Mouse (Mus musculus) midbrain, postnatal 0 days (tissue): Measurements from ENCODE around the gene Rbl1. TPM values are rescaled to one million over a fixed set of nuclear protein-coding genes. Genes with fewer than 3 reads are reported as not detected.

ENCODE experiments used
- ATAC-seq: fragments of 200-750 bp; cut with Nextera tagmentation; 2 replicates; pipeline ENCODE4 v1.8.0; 2017; ENCODE audit warnings: moderate number of reproducible peaks, mild to moderate bottlenecking, moderate TSS enrichment, moderate library complexity; ENCODE audit not compliant: low FRiP score
- DNase-seq: peaks from one replicate; pipeline ENCODE4 v3.0.0-alpha.2; 2015; ENCODE audit warnings: low spot score
- H3K27ac ChIP-seq: fragments of 300-500 bp; sonication (generic); 2 replicates; pipeline ENCODE4 v1.5.1; 2014; ENCODE audit warnings: low read depth, mild to moderate bottlenecking, low read length, mixed read lengths
- H3K27me3 ChIP-seq: fragments of 300-500 bp; sonication (generic); 2 replicates; pipeline ENCODE4 v1.6.1; 2014; ENCODE audit warnings: low read length, control low read depth, mixed read lengths; ENCODE audit not compliant: insufficient read depth
- H3K36me3 ChIP-seq: fragments of 300-500 bp; sonication (generic); 2 replicates; pipeline ENCODE4 v1.6.1; 2014; ENCODE audit warnings: low read length, control low read depth, mixed read lengths; ENCODE audit not compliant: insufficient read depth
- H3K4me1 ChIP-seq: fragments of 300-500 bp; sonication (generic); 2 replicates; pipeline ENCODE4 v1.6.1; 2014; ENCODE audit warnings: mild to moderate bottlenecking, control low read depth, antibody characterized with exemption, low read length, mixed read lengths; ENCODE audit not compliant: insufficient read depth
- H3K4me2 ChIP-seq: fragments of 300-500 bp; sonication (generic); 2 replicates; pipeline ENCODE4 v1.6.1; 2014; ENCODE audit warnings: low read depth, mild to moderate bottlenecking, low read length, mixed read lengths; ENCODE audit not compliant: poor library complexity, severe bottlenecking
- H3K4me3 ChIP-seq: fragments of 300-500 bp; sonication (generic); 2 replicates; pipeline ENCODE4 v1.5.1; 2014; ENCODE audit warnings: low read depth, mild to moderate bottlenecking, low read length, moderate library complexity
- H3K9ac ChIP-seq: fragments of 300-500 bp; sonication (generic); replicated peaks from 2 replicates; pipeline ENCODE4 v1.6.1; 2014; ENCODE audit warnings: mild to moderate bottlenecking, low read length, moderate library complexity, mixed read lengths; ENCODE audit not compliant: poor library complexity, severe bottlenecking
- H3K9me3 ChIP-seq: fragments of 300-500 bp; sonication (generic); 2 replicates; pipeline ENCODE4 v1.6.1; 2016; ENCODE audit warnings: low read length, control low read depth
- CTCF ChIP-seq: IDR thresholded peaks from 2 replicates; pipeline ENCODE4 v1.5.1; 2016; ENCODE audit warnings: antibody characterized with exemption, mild to moderate bottlenecking
- WGBS: fragments of 180-500 bp; shearing (Covaris S2); extraction: QIAGEN DNeasy Blood & Tissue Kit; methylation state at CpG from one replicate; pipeline ENCODE4 v1.1.7; 2014; 5-methylcytosine and 5-hydroxymethylcytosine counted together
- polyA plus RNA-seq: library from polyadenylated mRNA; unstranded; fragments of >200 nt; fragmentation: Nextera tagmentation; extraction: Ambion mirVana; gene quantifications from 2 replicates; pipeline ENCODE4 v1.2.1, GENCODE M21; 2015
- total RNA-seq: library from RNA; depleted of rRNA; stranded (reverse); fragments of >200 nt; gene quantifications from 2 replicates; pipeline ENCODE4 v1.2.3, GENCODE M21; 2014; rRNA removed

Rbl1 gene
- total and polyA plus RNA-seq, 2 experiments from 2014 or later: 3.8 to 8.0 TPM

DNA sequence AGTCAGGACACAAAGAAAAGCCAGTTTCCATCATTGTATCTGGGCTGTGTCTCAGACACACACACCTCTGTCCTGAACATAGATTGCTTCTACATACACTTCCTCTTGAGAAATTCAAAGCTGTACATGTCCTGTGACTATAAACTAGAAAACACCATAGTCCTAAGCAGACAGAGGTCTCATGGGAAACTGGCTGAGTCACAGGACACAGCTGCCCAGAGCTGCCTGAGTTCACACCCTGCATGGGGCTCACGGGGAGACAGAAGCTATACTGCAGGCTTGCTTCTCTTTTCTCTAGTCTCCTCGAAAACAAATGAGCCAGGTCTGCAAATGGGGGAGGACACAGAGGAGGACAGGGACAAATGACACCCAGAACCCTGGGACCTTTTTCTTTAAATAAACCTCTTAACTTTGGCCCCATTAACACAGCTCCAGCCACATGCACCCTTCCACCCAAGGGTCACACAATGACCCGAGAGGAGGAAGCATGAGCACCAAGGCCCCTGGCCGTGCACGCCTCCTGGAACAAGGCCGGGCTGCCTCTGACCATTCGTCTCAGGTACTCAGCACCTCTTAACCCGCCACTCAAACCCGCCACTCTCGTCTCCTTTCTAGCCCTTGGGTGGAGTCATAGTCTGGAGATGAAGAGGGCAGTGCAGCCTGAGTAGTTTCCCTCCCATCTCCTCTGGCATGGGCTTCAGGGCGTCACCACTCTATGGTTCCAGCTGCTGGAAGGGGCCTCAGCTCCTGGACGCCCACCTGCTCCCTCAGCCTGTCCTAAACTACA is 104.6 kb downstream of the Rbl1 start:
- no peak overlapping the region for H3K4me2 ChIP-seq
- TF ChIP-seq CTCF: no peak
- DNase-seq: no peak
- ATAC-seq: no peak
- WGBS: 88% methylated on average over 12 of the region's 12 CpGs
- no peak overlapping the region for H3K9ac ChIP-seq
- H3K9me3 ChIP-seq: no peaks in the 10 kb centered on the region
- no peaks in the 10 kb centered on the region for H3K27me3 ChIP-seq
- no peak overlapping the region for H3K4me3 ChIP-seq
- no peak overlapping the region for H3K27ac ChIP-seq
- peaks cover 6% of the 10 kb centered on the region for H3K36me3 ChIP-seq
- no peaks in the 10 kb centered on the region for H3K4me1 ChIP-seq

Other genes starting within 250 kb of the Rbl1 start
- gene Ndrg3, start 212.5 kb downstream of the Rbl1 start, total RNA-seq: 141 and 178 TPM in 2 replicates
- gene Ndrg3, start 212.5 kb downstream of the Rbl1 start, polyA plus RNA-seq: 160 and 169 TPM in 2 replicates
- gene Dsn1, start 197.4 kb downstream of the Rbl1 start, total RNA-seq: 5.3 and 8.8 TPM in 2 replicates
- gene Dsn1, start 197.4 kb downstream of the Rbl1 start, polyA plus RNA-seq: 7.2 and 7.8 TPM in 2 replicates
- 122 and 132 TPM in 2 replicates for gene Soga1, start 125.3 kb downstream of the Rbl1 start, total RNA-seq
- 2.8 and 3.9 TPM in 2 replicates for gene Soga1, start 125.3 kb downstream of the Rbl1 start, polyA plus RNA-seq
- not detected in 2 replicates for gene Tldc2, start 117.5 kb downstream of the Rbl1 start, total RNA-seq
- gene Tldc2, start 117.5 kb downstream of the Rbl1 start, polyA plus RNA-seq: not detected in 2 replicates
- gene Samhd1, start 69.3 kb downstream of the Rbl1 start, total RNA-seq: 13.0 and 14.1 TPM in 2 replicates
- gene Samhd1, start 69.3 kb downstream of the Rbl1 start, polyA plus RNA-seq: 8.7 and 9.9 TPM in 2 replicates
- gene Rpn2, start 74.5 kb upstream of the Rbl1 start, total RNA-seq: 233 and 242 TPM in 2 replicates
- 193 and 204 TPM in 2 replicates for gene Rpn2, start 74.5 kb upstream of the Rbl1 start, polyA plus RNA-seq
- 0.09 and 0.66 TPM in 2 replicates for gene Mroh8, start 75.0 kb upstream of the Rbl1 start, total RNA-seq
- 0.44 and 0.47 TPM in 2 replicates for gene Mroh8, start 75.0 kb upstream of the Rbl1 start, polyA plus RNA-seq
- gene Ghrh, start 143.0 kb upstream of the Rbl1 start, total RNA-seq: 1.3 and 3.0 TPM in 2 replicates
- 5.0 and 7.6 TPM in 2 replicates for gene Ghrh, start 143.0 kb upstream of the Rbl1 start, polyA plus RNA-seq
- gene Manbal, start 163.1 kb upstream of the Rbl1 start, total RNA-seq: 70.8 and 70.9 TPM in 2 replicates
- 129 and 132 TPM in 2 replicates for gene Manbal, start 163.1 kb upstream of the Rbl1 start, polyA plus RNA-seq
- gene Src, start 213.9 kb upstream of the Rbl1 start, total RNA-seq: 129 and 137 TPM in 2 replicates
- 26.1 and 26.6 TPM in 2 replicates for gene Src, start 213.9 kb upstream of the Rbl1 start, polyA plus RNA-seq